Mouse (Mus musculus) erythroblast, embryonic 14.5 days (primary cell): ENCODE data around the gene Slc22a23. TPM values are rescaled to one million over a fixed set of nuclear protein-coding genes. Genes with fewer than 3 reads are reported as not detected.
A peak's percentile ranks its signal among the peaks of the same experiment; 100 is the strongest.

Source experiments
- H3K27me3 ChIP-seq: 2 replicates; pipeline ENCODE4 v1.6.1; 2012; ENCODE audit warnings: inconsistent platforms; ENCODE audit not compliant: control insufficient read depth
- H3K36me3 ChIP-seq: 2 replicates; pipeline ENCODE4 v1.6.1; 2012; ENCODE audit warnings: mild to moderate bottlenecking, inconsistent platforms; ENCODE audit not compliant: control insufficient read depth
- H3K4me1 ChIP-seq: 2 replicates; pipeline ENCODE4 v1.6.1; 2012; ENCODE audit warnings: inconsistent platforms; ENCODE audit not compliant: control insufficient read depth
- H3K4me3 ChIP-seq: replicated peaks from 2 replicates; pipeline ENCODE3; 2012; ENCODE audit warnings: moderate library complexity, mild to moderate bottlenecking, inconsistent platforms
- H3K9me3 ChIP-seq: 2 replicates; pipeline ENCODE4 v1.6.1; 2012; ENCODE audit warnings: low read length, inconsistent platforms, mixed read lengths; ENCODE audit not compliant: control insufficient read depth
- GATA1 ChIP-seq: IDR thresholded peaks from 2 replicates; pipeline ENCODE4 v1.6.1; 2012; ENCODE audit warnings: low read length, inconsistent platforms, mixed read lengths
- TAL1 ChIP-seq: IDR thresholded peaks from 3 replicates; pipeline ENCODE4 v1.6.1; 2012; ENCODE audit warnings: low read length, inconsistent platforms, mixed read lengths
- polyA plus RNA-seq: library from polyadenylated mRNA; stranded (reverse); fragments of >175 nt; gene quantifications from 2 replicates; pipeline ENCODE4 v1.2.3, GENCODE M21; 2012

The Slc22a23 gene
- polyA plus RNA-seq, 1 experiment, result 14.3 TPM

GRCm38 (mm10) chr13:34192414-34193191 lies 152.4 kb downstream of the Slc22a23 start:
- Histone ChIP-seq H3K27me3 (no peaks in the 10 kb centered on the region), H3K9me3 (no peaks in the 10 kb centered on the region), H3K4me3 (no peak overlapping the region), H3K4me1 (no peaks in the 10 kb centered on the region), H3K36me3 (peaks cover 100% of the 10 kb centered on the region)
- TF ChIP-seq GATA1 (no peak), TAL1 (no peak)

- no peaks in the 10 kb centered on the region for H3K9me3 ChIP-seq
These were observed 157.4 kb downstream of the Slc22a23 start for GRCm38 (mm10) chr13:34187571-34187970.

GRCm38 (mm10) chr13:34185371-34185770 lies 159.6 kb downstream of the Slc22a23 start:
- H3K4me3 ChIP-seq, result no peak overlapping the region
- H3K9me3 ChIP-seq, result no peaks in the 10 kb centered on the region
- H3K36me3 ChIP-seq, result peaks cover 100% of the 10 kb centered on the region
- H3K4me1 ChIP-seq, result no peaks in the 10 kb centered on the region
- TF ChIP-seq GATA1, result no peak
- TF ChIP-seq TAL1, result no peak
- no peaks in the 10 kb centered on the region for H3K27me3 ChIP-seq

More at GRCm38 (mm10) chr13:34187571-34187970, 157.4 kb downstream of the Slc22a23 start:
- TF ChIP-seq TAL1 (no peak), GATA1 (no peak)
- Histone ChIP-seq H3K36me3 (peaks cover 100% of the 10 kb centered on the region), H3K27me3 (no peaks in the 10 kb centered on the region), H3K4me1 (no peaks in the 10 kb centered on the region), H3K4me3 (no peak overlapping the region)

GRCm38 (mm10) chr13:34181624-34182023 lies 163.4 kb downstream of the Slc22a23 start:
- Histone ChIP-seq H3K4me1 (no peaks in the 10 kb centered on the region), H3K9me3 (no peaks in the 10 kb centered on the region), H3K27me3 (no peaks in the 10 kb centered on the region), H3K36me3 (peaks cover 92% of the 10 kb centered on the region), H3K4me3 (no peak overlapping the region)
- TF ChIP-seq GATA1, result no peak; the same call in 1 of the 2 replicates
- TF ChIP-seq TAL1, result no peak

GRCm38 (mm10) chr13:34174025-34174424 lies 171.0 kb downstream of the Slc22a23 start:
- Histone ChIP-seq H3K4me1 (no peaks in the 10 kb centered on the region), H3K36me3 (peaks cover 20% of the 10 kb centered on the region), H3K9me3 (no peaks in the 10 kb centered on the region), H3K4me3 (no peak overlapping the region), H3K27me3 (no peaks in the 10 kb centered on the region)
- TF ChIP-seq TAL1, result no peak
- no peak for TF ChIP-seq GATA1

- Histone ChIP-seq H3K27me3 (no peaks in the 10 kb centered on the region), H3K4me1 (peaks cover 29% of the 10 kb centered on the region)
- TF ChIP-seq GATA1 (no peak), TAL1 (no peak)
These were observed 181.5 kb downstream of the Slc22a23 start for GRCm38 (mm10) chr13:34163304-34163975.

GRCm38 (mm10) chr13:34162491-34163303 lies 182.3 kb downstream of the Slc22a23 start, which contains the start of gene Psmg4:
Psmg4 (plus strand) TSS chr13:34162964.
- no peaks in the 10 kb centered on the region for H3K27me3 ChIP-seq
- TF ChIP-seq GATA1 (no peak), TAL1 (no peak)
- H3K4me1 ChIP-seq, result peaks cover 29% of the 10 kb centered on the region
- peak within 1 kb of the TSS; percentile 77 for H3K4me3 ChIP-seq
- H3K9me3 ChIP-seq, result no peaks in the 10 kb centered on the region
- peaks cover 8% of the 10 kb centered on the region for H3K36me3 ChIP-seq

More at GRCm38 (mm10) chr13:34163304-34163975, 181.5 kb downstream of the Slc22a23 start:
- peaks cover 8% of the 10 kb centered on the region for H3K36me3 ChIP-seq
- H3K4me3 ChIP-seq, result peak overlapping the region; percentile 77
- no peaks in the 10 kb centered on the region for H3K9me3 ChIP-seq

GRCm38 (mm10) chr13:34159926-34160325 lies 185.1 kb downstream of the Slc22a23 start:
- H3K4me1 ChIP-seq, result peaks cover 33% of the 10 kb centered on the region
- no peaks in the 10 kb centered on the region for H3K27me3 ChIP-seq
- no peak for TF ChIP-seq GATA1
- no peak for TF ChIP-seq TAL1
- no peak overlapping the region for H3K4me3 ChIP-seq
- no peaks in the 10 kb centered on the region for H3K36me3 ChIP-seq
- no peaks in the 10 kb centered on the region for H3K9me3 ChIP-seq

GRCm38 (mm10) chr13:34157596-34158157 lies 187.3 kb downstream of the Slc22a23 start:
- no peaks in the 10 kb centered on the region for H3K27me3 ChIP-seq
- TF ChIP-seq GATA1 (no peak), TAL1 (no peak)
- peaks cover 23% of the 10 kb centered on the region for H3K4me1 ChIP-seq
- no peaks in the 10 kb centered on the region for H3K36me3 ChIP-seq
- H3K9me3 ChIP-seq, result no peaks in the 10 kb centered on the region
- no peak overlapping the region for H3K4me3 ChIP-seq
